Mouse (Mus musculus) kidney, embryonic 15.5 days (tissue): ENCODE results near the gene Zbtb40. TPM values are rescaled to one million over a fixed set of nuclear protein-coding genes. Genes with fewer than 3 reads are reported as not detected.
A peak's percentile ranks its signal among the peaks of the same experiment; 100 is the strongest.

Experiments used
- ATAC-seq: fragments of 200-750 bp; cut with Nextera tagmentation; replicated peaks from 2 replicates; pipeline ENCODE4 v1.8.0; 2017; ENCODE audit warnings: moderate TSS enrichment; ENCODE audit not compliant: low FRiP score
- H3K27ac ChIP-seq: fragments of 300-500 bp; sonication (generic); 2 replicates; pipeline ENCODE4 v1.5.1; 2015; ENCODE audit warnings: mild to moderate bottlenecking, inconsistent platforms
- H3K27me3 ChIP-seq: fragments of 300-500 bp; sonication (generic); 2 replicates; pipeline ENCODE4 v1.6.1; 2015; ENCODE audit warnings: inconsistent platforms
- H3K36me3 ChIP-seq: fragments of 300-500 bp; sonication (generic); 2 replicates; pipeline ENCODE4 v1.6.1; 2015; ENCODE audit warnings: inconsistent platforms
- H3K4me1 ChIP-seq: fragments of 300-500 bp; sonication (generic); 2 replicates; pipeline ENCODE4 v1.6.1; 2015; ENCODE audit warnings: inconsistent platforms
- H3K4me2 ChIP-seq: fragments of 300-500 bp; sonication (generic); 2 replicates; pipeline ENCODE4 v1.6.1; 2015; ENCODE audit warnings: moderate library complexity, mild to moderate bottlenecking, inconsistent platforms
- H3K4me3 ChIP-seq: fragments of 300-500 bp; sonication (generic); replicated peaks from 2 replicates; pipeline ENCODE4 v1.5.1; 2015; ENCODE audit warnings: mild to moderate bottlenecking, inconsistent platforms
- H3K9ac ChIP-seq: fragments of 300-500 bp; sonication (generic); 2 replicates; pipeline ENCODE4 v1.6.1; 2015; ENCODE audit warnings: mild to moderate bottlenecking, inconsistent platforms
- H3K9me3 ChIP-seq: fragments of 300-500 bp; sonication (generic); replicated peaks from 2 replicates; pipeline ENCODE4 v1.6.1; 2016; ENCODE audit warnings: inconsistent platforms
- WGBS: fragments of 180-500 bp; shearing (Covaris S2); methylation state at CpG from one replicate; pipeline ENCODE4 v1.1.7; 2015; ENCODE audit warnings: mixed read lengths; 5-methylcytosine and 5-hydroxymethylcytosine counted together
- polyA plus RNA-seq: library from polyadenylated mRNA; unstranded; fragments of >200 nt; fragmentation: Nextera tagmentation; extraction: Ambion mirVana; gene quantifications from 2 replicates; pipeline ENCODE4 v1.2.1, GENCODE M21; 2015

The Zbtb40 gene
- polyA plus RNA-seq, 1 experiment from 2014 or later, result 4.6 TPM

DNA sequence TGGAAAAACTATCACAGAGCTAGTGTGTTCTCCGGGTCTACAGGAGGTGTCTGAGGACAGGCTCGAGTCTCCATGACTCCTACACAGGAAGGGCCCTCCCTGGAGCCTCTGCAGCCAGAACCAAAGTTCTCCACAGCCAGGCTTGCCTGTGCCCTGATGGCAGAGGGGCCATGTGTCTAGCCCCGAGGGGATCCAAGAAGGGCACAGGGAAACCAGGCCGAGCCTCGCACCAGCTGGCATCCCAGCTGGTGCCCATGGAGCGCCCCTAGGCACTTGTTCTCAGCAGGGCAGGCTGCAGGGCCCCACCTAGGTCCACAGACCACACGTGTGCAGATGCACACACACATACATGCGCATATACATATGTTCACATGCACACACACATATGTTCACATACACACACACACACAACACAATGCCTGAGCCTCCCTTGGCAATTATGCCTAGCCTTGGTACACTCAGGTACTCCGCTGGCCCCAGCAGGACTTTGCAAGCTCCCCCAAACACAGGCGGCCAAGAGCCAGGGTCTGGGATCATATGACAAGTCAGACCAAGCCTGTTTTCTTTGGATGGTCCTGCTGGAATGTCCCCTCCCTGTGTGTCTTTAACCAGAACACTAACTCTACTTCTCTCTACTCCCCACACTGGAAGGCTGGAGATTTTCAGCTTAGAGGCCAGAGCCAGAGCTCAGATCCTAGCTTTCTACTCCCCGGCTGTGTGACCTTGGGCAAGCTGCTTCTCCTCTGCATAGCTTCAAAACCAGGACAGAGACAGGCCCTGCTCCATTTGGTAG lies 103.8 kb downstream of the Zbtb40 start:
- Histone ChIP-seq H3K27me3 (peaks cover 79% of the 10 kb centered on the region), H3K4me1 (peaks cover 23% of the 10 kb centered on the region), H3K27ac (no peak overlapping the region), H3K4me2 (no peak overlapping the region), H3K9me3 (no peaks in the 10 kb centered on the region), H3K36me3 (no peaks in the 10 kb centered on the region), H3K4me3 (no peak overlapping the region), H3K9ac (no peak overlapping the region)
- no peak for ATAC-seq
- WGBS, result 68% methylated on average over 11 of the region's 11 CpGs

DNA sequence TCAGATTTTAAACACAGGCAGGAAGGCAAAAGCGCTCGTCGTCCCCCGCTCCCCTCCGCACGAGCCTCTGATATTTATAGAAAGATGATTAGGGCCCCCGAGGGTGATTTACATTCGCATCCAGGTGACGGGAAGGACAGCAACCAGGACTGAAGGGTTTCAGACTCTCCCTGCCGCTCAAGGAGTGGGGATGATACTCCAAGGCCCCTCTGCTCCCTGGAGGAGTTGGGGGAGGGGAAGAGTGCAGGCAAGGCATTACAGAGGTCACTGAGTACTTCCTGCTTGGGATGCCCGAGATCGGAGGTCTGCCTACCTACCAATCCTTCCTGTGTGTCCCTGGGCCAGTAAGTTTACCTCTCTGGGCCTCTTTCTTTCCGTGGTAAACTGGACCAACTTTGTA lies 105.4 kb downstream of the Zbtb40 start:
- H3K9me3 ChIP-seq, result no peaks in the 10 kb centered on the region
- no peak overlapping the region for H3K4me2 ChIP-seq
- peaks cover 20% of the 10 kb centered on the region for H3K4me1 ChIP-seq
- H3K9ac ChIP-seq, result no peak overlapping the region
- ATAC-seq, result no peak
- H3K4me3 ChIP-seq, result no peak overlapping the region
- WGBS, result 20% methylated on average over 13 of the region's 13 CpGs
- H3K27me3 ChIP-seq, result peaks cover 68% of the 10 kb centered on the region
- H3K27ac ChIP-seq, result no peak overlapping the region
- no peaks in the 10 kb centered on the region for H3K36me3 ChIP-seq

DNA sequence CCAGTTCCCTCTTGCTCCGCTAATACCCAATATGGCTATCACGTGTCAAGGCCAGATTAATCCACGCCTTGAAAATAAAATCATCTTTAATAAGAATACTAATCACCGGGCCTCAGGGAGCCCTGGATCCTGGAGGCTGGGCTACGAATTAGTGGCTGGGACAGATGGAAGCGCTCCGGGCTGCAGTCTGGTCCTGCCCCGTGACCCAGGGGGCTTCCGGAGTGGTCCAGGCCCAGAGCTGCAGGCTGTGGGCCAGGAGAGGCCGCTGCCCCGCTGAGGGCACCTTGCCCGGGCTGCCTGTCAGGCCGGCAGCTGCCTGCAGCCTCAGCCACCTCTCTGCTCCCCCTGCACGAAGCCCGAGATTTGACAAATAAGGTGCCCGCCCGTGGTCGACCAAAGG lies 105.8 kb downstream of the Zbtb40 start:
- Histone ChIP-seq H3K27me3 (peaks cover 64% of the 10 kb centered on the region), H3K9ac (no peak overlapping the region), H3K36me3 (no peaks in the 10 kb centered on the region), H3K9me3 (no peaks in the 10 kb centered on the region), H3K4me3 (no peak overlapping the region), H3K4me1 (peaks cover 20% of the 10 kb centered on the region), H3K27ac (no peak overlapping the region), H3K4me2 (no peak overlapping the region)
- WGBS, result 23% methylated on average over 18 of the region's 18 CpGs
- no peak for ATAC-seq

DNA sequence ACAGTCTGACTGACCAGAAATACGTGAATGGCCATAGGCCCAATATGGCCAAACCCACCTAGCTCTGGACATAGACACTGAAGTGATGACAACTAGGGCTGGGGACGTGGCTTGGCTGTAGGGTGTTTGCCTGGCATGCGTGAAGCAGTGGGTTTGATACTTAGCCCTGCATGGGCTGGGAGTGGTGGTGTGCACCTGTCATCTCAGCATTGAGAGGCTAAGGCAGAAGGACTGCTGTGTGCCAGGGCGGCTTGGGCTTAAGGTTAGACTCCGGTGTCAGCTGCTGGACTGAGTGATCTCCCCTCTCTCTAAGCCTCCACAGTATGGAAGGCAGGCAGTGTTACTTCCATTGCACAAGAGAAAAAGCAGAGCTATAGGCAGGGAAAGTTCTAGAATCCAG lies 110.7 kb downstream of the Zbtb40 start:
- 91% methylated on average over 5 of the region's 5 CpGs for WGBS

DNA sequence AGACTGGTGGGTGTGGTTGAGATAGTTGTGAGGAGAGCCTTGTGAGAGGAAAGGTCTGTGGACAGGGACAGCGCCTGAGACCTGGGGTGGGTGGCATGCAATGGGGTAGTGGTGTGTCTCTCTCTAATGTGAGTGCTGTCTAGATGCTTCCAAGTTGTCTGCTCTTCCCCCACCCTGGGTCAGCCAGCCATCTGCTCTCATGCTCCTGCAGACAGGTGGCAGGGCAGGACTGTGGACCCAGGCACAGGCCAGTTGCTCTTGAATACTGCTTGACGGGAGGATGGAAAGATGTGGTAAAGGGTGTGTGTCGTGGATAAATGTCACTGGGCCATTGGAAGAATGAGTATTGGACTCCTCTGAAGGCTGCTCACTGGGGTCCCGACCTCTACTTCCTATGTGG lies 111.3 kb downstream of the Zbtb40 start:
- peaks cover 29% of the 10 kb centered on the region for H3K27me3 ChIP-seq
- ATAC-seq, result no peak
- no peaks in the 10 kb centered on the region for H3K36me3 ChIP-seq
- no peak overlapping the region for H3K9ac ChIP-seq
- no peak overlapping the region for H3K4me3 ChIP-seq
- no peak overlapping the region for H3K4me2 ChIP-seq
- no peaks in the 10 kb centered on the region for H3K4me1 ChIP-seq
- no peak overlapping the region for H3K27ac ChIP-seq
- no peaks in the 10 kb centered on the region for H3K9me3 ChIP-seq
- 71% methylated on average over 4 of the region's 4 CpGs for WGBS

More for the DNA sequence above, 110.7 kb downstream of the Zbtb40 start:
- Histone ChIP-seq H3K4me2 (no peak overlapping the region), H3K4me3 (no peak overlapping the region), H3K27me3 (peaks cover 32% of the 10 kb centered on the region), H3K9me3 (no peaks in the 10 kb centered on the region), H3K4me1 (peaks cover 6% of the 10 kb centered on the region), H3K9ac (no peak overlapping the region), H3K36me3 (no peaks in the 10 kb centered on the region), H3K27ac (no peak overlapping the region)
- no peak for ATAC-seq

DNA sequence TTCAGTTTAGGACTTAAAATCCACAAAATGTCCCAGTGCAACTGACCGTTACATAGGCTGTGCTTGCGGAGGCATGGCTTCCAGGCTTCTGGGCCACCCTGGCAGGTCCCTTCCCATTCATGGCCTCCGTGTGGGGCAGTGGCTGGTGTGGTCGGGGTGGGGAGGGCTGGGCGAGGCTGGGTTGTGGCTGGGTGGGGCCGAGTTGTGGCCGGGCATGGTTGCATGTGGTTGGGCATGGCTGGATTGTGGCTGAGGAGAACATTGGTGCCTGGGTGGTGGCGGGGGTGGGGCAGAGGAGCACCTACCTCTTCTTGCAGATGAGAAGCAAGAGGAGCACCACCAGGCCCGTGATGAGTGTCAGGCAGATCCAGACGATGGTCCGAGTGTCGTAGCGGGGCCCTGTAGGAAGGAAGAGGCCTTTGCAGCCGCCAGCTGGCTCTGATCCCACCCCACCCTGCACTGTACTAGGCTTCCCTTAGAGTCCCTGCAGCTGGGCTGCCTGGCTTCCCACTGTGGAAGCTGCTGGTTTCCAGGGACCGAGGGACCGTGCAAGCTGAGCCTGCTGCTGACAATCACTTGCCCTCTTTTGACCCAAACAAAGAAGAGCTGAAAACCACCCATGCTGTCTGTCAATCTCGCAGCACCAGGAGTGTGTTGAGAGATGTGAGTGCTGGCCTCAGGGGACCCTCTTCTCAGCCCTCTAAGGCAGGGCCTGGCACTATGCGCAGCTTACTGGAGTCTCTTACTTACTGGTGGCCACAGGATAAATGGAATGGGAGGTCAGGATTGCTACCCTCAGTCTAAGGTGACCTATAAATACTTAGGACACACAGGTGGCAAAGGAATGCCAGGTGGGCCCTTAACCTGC lies 113.6 kb downstream of the Zbtb40 start:
- Histone ChIP-seq H3K4me1 (no peaks in the 10 kb centered on the region), H3K9me3 (no peaks in the 10 kb centered on the region), H3K36me3 (no peaks in the 10 kb centered on the region), H3K27ac (no peak overlapping the region), H3K27me3 (peaks cover 17% of the 10 kb centered on the region), H3K4me2 (no peak overlapping the region), H3K4me3 (no peak overlapping the region), H3K9ac (no peak overlapping the region)
- 61% methylated on average over 18 of the region's 18 CpGs for WGBS
- no peak for ATAC-seq

DNA sequence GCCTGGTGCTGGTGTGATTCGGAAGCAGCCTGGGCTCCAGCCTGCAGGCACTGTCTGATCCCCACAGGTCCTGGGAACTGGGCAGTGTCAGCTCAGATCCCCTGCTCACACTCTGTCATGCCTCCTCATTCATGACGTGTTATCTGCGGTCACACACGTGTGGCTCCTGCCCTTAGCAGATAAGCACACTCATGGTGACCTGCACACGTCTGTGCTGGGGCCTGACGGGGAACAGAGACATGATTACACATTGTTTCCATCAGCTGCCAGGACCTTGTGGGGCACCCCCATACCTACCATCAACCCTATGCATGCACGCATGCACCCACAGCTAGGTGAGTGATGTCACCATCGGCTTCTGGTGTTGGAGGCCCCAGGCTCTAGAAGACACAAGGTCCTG lies 118.1 kb downstream of the Zbtb40 start:
- Histone ChIP-seq H3K27me3 (peaks cover 51% of the 10 kb centered on the region), H3K27ac (no peak overlapping the region), H3K4me2 (no peak overlapping the region), H3K36me3 (no peaks in the 10 kb centered on the region), H3K4me3 (no peak overlapping the region), H3K4me1 (no peaks in the 10 kb centered on the region), H3K9ac (no peak overlapping the region), H3K9me3 (no peaks in the 10 kb centered on the region)
- 81% methylated on average over 8 of the region's 8 CpGs for WGBS
- peak; percentile 46; the same call in 1 of the 2 replicates for ATAC-seq

Other genes starting within 250 kb of the Zbtb40 start
- gene Ephb2, start 212.8 kb downstream of the Zbtb40 start, polyA plus RNA-seq, result 7.1 and 8.7 TPM in 2 replicates
- 42.7 and 48.4 TPM in 2 replicates for gene C1qb, start 162.6 kb downstream of the Zbtb40 start, polyA plus RNA-seq
- gene C1qc, start 155.7 kb downstream of the Zbtb40 start, polyA plus RNA-seq, result 20.2 and 21.3 TPM in 2 replicates
- 19.9 and 24.3 TPM in 2 replicates for gene C1qa, start 150.0 kb downstream of the Zbtb40 start, polyA plus RNA-seq
- 0.19 and 0.21 TPM in 2 replicates for gene Epha8, start 92.0 kb downstream of the Zbtb40 start, polyA plus RNA-seq
- gene Wnt4, start 228.7 kb upstream of the Zbtb40 start, polyA plus RNA-seq, result 10.6 and 10.9 TPM in 2 replicates